Mouse (Mus musculus): Measurements from ENCODE around the gene Lrrc4. TPM values are rescaled to one million over a fixed set of nuclear protein-coding genes. Genes with fewer than 3 reads are reported as not detected.

The Lrrc4 gene
- polyA plus RNA-seq, 1 experiment from 2014 or later, result 0.42 TPM

- Histone ChIP-seq H3K4me2 (replicated peaks) (peak overlapping the region; percentile 100), H3K9me3 (no peaks in the 10 kb centered on the region), H3K27me3 (peaks cover 56% of the 10 kb centered on the region), H3K4me1 (peaks cover 22% of the 10 kb centered on the region), H3K27ac (no peak overlapping the region), H3K9ac (peak overlapping the region; percentile 74), H3K36me3 (peaks cover 9% of the 10 kb centered on the region; the same call in 1 of the 2 replicates), H3K4me3 (peak overlapping the region; percentile 65)
- ATAC-seq (ENCODE audit: low FRiP score, low read depth), result peak; percentile 77
- WGBS, result under 1% methylated on average over 42 of the region's 43 CpGs
Measured at GRCm38 (mm10) chr6:28833380-28833822, 1.9 kb upstream of the Lrrc4 start.

DNA sequence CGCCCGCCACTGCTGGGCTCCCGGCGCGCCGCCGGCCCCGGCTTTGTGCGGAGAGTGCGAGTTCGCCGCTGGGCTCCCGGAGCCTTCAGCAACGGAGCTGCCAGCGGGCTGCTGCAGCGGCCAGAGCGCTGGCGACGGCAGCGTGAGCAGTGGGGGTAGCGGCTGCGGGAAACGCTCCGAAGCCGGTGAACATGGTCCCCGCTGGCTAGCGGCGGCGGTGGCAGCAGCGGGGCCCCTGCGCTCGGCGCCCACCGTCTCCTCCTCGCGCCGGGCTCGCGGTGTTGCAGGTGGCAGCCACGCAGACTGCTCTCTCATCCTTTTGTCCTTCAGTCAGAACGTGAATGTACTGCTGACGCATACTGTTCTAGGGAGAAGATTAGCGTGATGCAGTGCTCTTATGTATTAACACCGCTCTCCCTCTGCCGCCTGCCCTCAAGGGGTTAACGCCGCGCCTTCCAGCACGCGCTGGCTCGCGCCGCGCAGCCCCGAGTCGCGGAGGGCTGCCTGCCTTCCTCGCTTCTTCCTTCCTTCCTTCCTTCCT lies 1.3 kb upstream of the Lrrc4 start:
- Histone ChIP-seq H3K27me3 (peaks cover 59% of the 10 kb centered on the region), H3K9me3 (no peaks in the 10 kb centered on the region), H3K4me2 (replicated peaks) (peak overlapping the region; percentile 100), H3K36me3 (peaks cover 9% of the 10 kb centered on the region; the same call in 1 of the 2 replicates), H3K4me3 (peak overlapping the region; percentile 65), H3K4me1 (peaks cover 22% of the 10 kb centered on the region), H3K9ac (peak overlapping the region; percentile 74), H3K27ac (no peak overlapping the region)
- ATAC-seq (ENCODE audit: low FRiP score, low read depth), result peak; percentile 68
- WGBS, result under 1% methylated on average over 55 of the region's 58 CpGs

DNA sequence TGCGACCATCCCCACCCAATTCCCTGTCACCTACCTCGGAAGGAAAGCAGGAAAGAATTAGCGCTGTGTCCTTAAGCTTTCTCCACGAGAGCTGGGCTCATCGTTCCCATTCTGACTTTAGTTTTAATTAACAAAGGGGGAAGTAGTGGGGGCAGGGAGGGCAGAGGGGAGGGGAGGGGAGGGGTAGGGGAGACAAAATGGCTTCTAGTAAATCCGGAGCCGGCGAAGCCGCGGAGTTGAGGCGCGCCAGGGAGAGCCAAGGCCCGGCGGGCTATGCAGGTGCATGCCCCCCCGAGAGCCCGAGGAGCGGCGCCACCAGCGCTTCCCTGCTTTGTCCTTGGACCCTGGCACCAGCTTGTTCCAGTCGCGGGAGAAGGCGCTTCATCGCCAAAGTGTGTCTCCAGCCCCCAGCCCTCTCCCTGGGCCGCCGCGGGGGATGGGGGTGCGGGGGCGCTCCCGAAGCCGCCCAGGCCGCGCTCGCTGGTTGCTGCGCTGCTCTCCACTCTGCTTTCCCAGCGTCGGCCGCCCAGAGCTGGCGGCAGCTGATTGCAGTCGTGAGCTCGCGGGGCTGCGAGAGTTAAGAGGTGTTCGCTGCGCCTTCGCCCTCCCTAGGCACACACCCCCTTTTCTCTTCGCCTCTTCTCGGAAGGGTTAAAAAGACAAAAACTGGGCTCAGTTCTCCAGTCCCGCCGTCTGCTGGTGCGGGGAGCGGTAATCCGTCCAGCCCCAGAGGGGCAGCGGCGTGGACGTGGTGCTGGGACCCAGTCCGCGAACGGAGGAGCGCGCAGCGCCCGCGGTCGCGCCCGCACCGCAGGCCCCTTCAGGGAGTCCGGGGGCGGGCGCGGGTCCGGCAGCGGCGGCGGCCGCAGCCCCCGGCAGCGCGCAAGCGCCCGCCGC lies 555 bp upstream of the Lrrc4 start:
- Histone ChIP-seq H3K36me3 (peaks cover 9% of the 10 kb centered on the region; the same call in 1 of the 2 replicates), H3K4me3 (peak overlapping the region; percentile 65), H3K9me3 (no peaks in the 10 kb centered on the region), H3K27me3 (peaks cover 59% of the 10 kb centered on the region), H3K4me2 (replicated peaks) (peak overlapping the region; percentile 100), H3K4me1 (peaks cover 22% of the 10 kb centered on the region), H3K27ac (no peak overlapping the region), H3K9ac (peak overlapping the region; percentile 74)
- under 1% methylated on average over 66 of the region's 82 CpGs for WGBS
- ATAC-seq (ENCODE audit: low FRiP score, low read depth), result peak; percentile 56; the same call in 1 of the 2 replicates

DNA sequence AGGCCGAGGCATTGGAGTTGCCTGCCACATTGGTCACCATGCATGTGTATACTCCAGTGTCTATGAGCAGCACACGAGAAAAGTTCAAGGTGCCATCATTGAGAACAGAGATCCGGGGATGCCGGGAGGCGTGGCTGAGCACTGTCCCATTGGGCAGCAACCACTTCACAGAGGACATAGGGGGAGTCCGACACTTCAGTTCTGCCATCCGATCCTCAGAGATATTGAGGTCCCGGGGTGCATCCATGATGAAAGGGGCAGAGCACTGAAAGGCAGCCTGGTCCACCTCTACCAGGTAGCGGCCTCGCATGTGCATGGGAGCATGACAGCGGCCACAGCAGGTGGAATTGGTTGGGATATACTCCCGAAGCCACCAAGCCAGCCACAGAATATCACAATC lies 1.2 kb downstream of the Lrrc4 start:
- peaks cover 56% of the 10 kb centered on the region for H3K27me3 ChIP-seq
- WGBS, result 92% methylated on average over 12 of the region's 12 CpGs
- no peak for ATAC-seq (ENCODE audit: low FRiP score, low read depth)

GRCm38 (mm10) chr6:28828593-28828992 lies 3.0 kb downstream of the Lrrc4 start:
- Histone ChIP-seq H3K27ac (no peak overlapping the region), H3K27me3 (peaks cover 43% of the 10 kb centered on the region), H3K4me3 (no peak overlapping the region), H3K4me1 (peaks cover 29% of the 10 kb centered on the region), H3K36me3 (peaks cover 9% of the 10 kb centered on the region; the same call in 1 of the 2 replicates), H3K4me2 (replicated peaks) (no peak overlapping the region), H3K9ac (no peak overlapping the region), H3K9me3 (no peaks in the 10 kb centered on the region)
- ATAC-seq (ENCODE audit: low FRiP score, low read depth), result no peak
- WGBS, result 36% methylated on average over 6 of the region's 6 CpGs

More for the DNA sequence above, 1.2 kb downstream of the Lrrc4 start:
- Histone ChIP-seq H3K9me3 (no peaks in the 10 kb centered on the region), H3K4me1 (peaks cover 33% of the 10 kb centered on the region), H3K36me3 (peaks cover 9% of the 10 kb centered on the region; the same call in 1 of the 2 replicates), H3K4me2 (replicated peaks) (no peak overlapping the region), H3K4me3 (no peak overlapping the region), H3K27ac (no peak overlapping the region), H3K9ac (no peak overlapping the region)

DNA sequence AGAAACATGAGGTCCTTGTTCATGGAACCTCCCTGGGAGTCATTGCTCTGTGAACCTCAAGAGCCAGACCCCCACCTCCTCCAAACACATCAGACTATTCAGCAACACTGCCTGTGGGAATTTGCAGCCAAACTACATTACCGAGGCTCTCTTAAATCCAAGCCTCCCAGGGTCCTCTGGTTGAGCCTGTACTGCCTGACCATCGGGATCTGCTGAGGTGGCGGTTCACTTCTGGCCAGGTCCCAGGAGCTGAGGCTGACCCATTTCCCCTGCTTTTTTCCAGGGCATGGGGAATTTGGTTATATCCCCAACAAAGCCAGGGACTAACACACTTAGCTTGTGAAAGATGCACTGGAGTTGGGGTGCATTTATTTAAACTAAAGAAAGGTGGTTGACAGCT lies 4.0 kb downstream of the Lrrc4 start:
- peaks cover 25% of the 10 kb centered on the region for H3K4me1 ChIP-seq
- peaks cover 9% of the 10 kb centered on the region; the same call in 1 of the 2 replicates for H3K36me3 ChIP-seq
- no peak overlapping the region for H3K27ac ChIP-seq
- no peak overlapping the region for H3K4me3 ChIP-seq
- 40% methylated on average over 3 of the region's 3 CpGs for WGBS
- H3K27me3 ChIP-seq, result peaks cover 36% of the 10 kb centered on the region
- H3K4me2 ChIP-seq (replicated peaks), result no peak overlapping the region
- no peaks in the 10 kb centered on the region for H3K9me3 ChIP-seq
- ATAC-seq (ENCODE audit: low FRiP score, low read depth), result no peak
- H3K9ac ChIP-seq, result no peak overlapping the region

GRCm38 (mm10) chr6:28826689-28827389 lies 4.7 kb downstream of the Lrrc4 start:
- no peak for ATAC-seq (ENCODE audit: low FRiP score, low read depth)

DNA sequence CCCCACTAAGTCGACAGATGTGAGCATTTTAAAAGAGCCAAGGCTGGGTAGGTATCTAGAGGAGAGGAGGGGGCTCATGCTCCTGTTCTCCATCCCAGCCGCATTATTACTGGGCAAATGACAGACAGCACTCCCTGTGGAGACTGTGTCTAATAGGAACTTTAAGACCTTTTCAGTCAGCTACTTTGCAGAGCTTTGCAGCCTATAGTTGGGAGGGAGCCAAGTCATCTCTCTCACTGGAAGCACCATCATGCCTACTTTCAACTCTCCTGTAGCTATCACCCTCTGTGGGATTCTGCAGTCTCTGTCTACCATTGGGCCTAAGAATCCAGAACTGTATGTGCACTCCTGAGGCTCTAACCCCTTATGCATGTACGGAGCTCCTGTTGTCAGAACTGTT lies 5.7 kb downstream of the Lrrc4 start:
- H3K9me3 ChIP-seq, result no peaks in the 10 kb centered on the region
- 64% methylated on average over 3 of the region's 3 CpGs for WGBS
- H3K27me3 ChIP-seq, result peaks cover 23% of the 10 kb centered on the region
- no peak for ATAC-seq (ENCODE audit: low FRiP score, low read depth)
- peaks cover 11% of the 10 kb centered on the region; the same call in 1 of the 2 replicates for H3K4me1 ChIP-seq
- no peak overlapping the region for H3K9ac ChIP-seq
- no peak overlapping the region for H3K4me3 ChIP-seq
- H3K36me3 ChIP-seq, result peaks cover 9% of the 10 kb centered on the region; the same call in 1 of the 2 replicates
- H3K27ac ChIP-seq, result no peak overlapping the region
- no peak overlapping the region for H3K4me2 ChIP-seq (replicated peaks)

More at GRCm38 (mm10) chr6:28826689-28827389, 4.7 kb downstream of the Lrrc4 start:
- H3K36me3 ChIP-seq, result peaks cover 9% of the 10 kb centered on the region; the same call in 1 of the 2 replicates
- H3K27ac ChIP-seq, result no peak overlapping the region
- no peak overlapping the region for H3K4me3 ChIP-seq
- no peak overlapping the region for H3K9ac ChIP-seq
- H3K27me3 ChIP-seq, result peaks cover 32% of the 10 kb centered on the region
- H3K9me3 ChIP-seq, result no peaks in the 10 kb centered on the region
- peaks cover 19% of the 10 kb centered on the region for H3K4me1 ChIP-seq
- 72% methylated on average over 9 of the region's 9 CpGs for WGBS
- H3K4me2 ChIP-seq (replicated peaks), result no peak overlapping the region

GRCm38 (mm10) chr6:28823802-28824201 lies 7.7 kb downstream of the Lrrc4 start:
- Histone ChIP-seq H3K9ac (no peak overlapping the region), H3K4me2 (replicated peaks) (no peak overlapping the region), H3K36me3 (no peaks in the 10 kb centered on the region), H3K4me3 (no peak overlapping the region), H3K27me3 (peaks cover 7% of the 10 kb centered on the region; the same call in 1 of the 2 replicates), H3K27ac (no peak overlapping the region), H3K4me1 (peaks cover 17% of the 10 kb centered on the region; the same call in 1 of the 2 replicates), H3K9me3 (no peaks in the 10 kb centered on the region)
- ATAC-seq (ENCODE audit: low FRiP score, low read depth), result no peak
- 85% methylated on average over 5 of the region's 5 CpGs for WGBS

DNA sequence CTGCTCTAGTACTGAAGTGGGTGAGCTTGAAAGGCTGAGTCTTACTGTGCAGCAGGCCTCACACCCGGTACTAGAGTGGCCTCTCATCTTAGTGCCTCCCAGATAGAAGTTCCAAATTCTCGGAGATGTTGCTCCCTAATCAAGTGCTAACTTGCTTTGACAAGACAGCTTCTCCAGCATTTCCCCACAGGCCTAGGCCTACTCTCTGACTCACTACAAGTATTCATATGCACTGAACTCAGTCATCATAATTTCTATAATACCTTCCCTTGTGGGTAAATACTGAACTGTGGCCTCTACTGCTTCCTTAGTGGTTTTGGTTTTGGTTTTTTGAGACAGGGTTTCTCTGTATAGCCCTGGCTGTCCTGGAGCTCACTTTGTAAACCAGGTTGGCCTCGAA lies 8.2 kb downstream of the Lrrc4 start:
- H3K4me2 ChIP-seq (replicated peaks), result no peak overlapping the region
- WGBS, result 80% methylated on average over 3 of the region's 3 CpGs
- no peak overlapping the region for H3K27ac ChIP-seq
- peaks cover 17% of the 10 kb centered on the region; the same call in 1 of the 2 replicates for H3K4me1 ChIP-seq
- H3K9me3 ChIP-seq, result no peaks in the 10 kb centered on the region
- H3K4me3 ChIP-seq, result no peak overlapping the region
- 0 out of 2 replicates have a peak, but pooled peaks cover 3% of the 10 kb centered on the region for H3K27me3 ChIP-seq
- no peak for ATAC-seq (ENCODE audit: low FRiP score, low read depth)
- no peak overlapping the region for H3K9ac ChIP-seq
- H3K36me3 ChIP-seq, result no peaks in the 10 kb centered on the region

GRCm38 (mm10) chr6:28822296-28822695 lies 9.3 kb downstream of the Lrrc4 start:
- Histone ChIP-seq H3K4me3 (no peak overlapping the region), H3K9me3 (no peaks in the 10 kb centered on the region), H3K9ac (no peak overlapping the region), H3K4me2 (replicated peaks) (no peak overlapping the region), H3K4me1 (peaks cover 17% of the 10 kb centered on the region; the same call in 1 of the 2 replicates), H3K27ac (no peak overlapping the region), H3K36me3 (no peaks in the 10 kb centered on the region), H3K27me3 (no peaks in the 10 kb centered on the region)
- 83% methylated on average over 3 of the region's 3 CpGs for WGBS
- ATAC-seq (ENCODE audit: low FRiP score, low read depth), result no peak
